ENCODE assay signal across 15 mouse cellular contexts in the genomic region with DNA sequence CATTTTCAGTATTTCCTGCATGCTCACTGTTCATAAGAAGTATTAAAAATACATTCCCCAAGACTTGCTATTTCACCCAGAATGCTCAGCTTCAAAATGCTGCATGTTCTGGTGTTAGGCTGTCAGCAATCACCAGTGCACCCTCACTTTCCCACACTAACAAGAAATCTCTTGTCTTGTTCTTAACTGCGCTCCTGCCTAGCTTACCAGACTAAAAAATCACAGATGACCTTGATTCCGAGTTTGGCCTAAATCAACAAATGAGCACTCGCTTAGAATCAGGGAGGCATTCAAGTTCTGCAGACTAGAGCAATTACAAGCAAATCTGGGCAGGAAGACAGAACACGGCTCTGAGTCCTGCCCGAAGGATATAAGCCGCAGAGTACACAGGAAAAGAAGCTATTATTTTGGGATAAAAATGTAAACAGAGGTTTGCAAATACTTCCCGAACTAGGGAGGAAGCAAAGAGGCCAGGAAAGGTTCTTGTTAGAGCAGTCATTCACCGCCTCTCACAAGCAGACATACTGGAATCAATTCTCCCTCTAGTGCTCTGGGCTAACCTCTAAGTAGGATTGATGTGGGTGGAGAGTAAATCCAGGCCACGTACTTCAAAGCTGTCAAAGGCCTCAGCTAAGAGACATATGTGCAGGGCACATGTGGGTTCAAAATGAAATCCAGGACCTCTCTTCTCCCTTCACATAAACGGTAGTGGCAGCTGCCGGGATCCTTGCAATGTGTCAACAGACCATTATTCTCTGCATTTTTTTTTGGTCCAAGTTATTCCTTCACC.
A peak's percentile ranks its signal among the peaks of the same experiment; 100 is the strongest.
DNase-seq lines count a peak whose midpoint lies in the region; ATAC-seq and TF ChIP-seq lines count a peak whose summit lies in the region.
"Had no signal": no experiment of that assay in that cellular context is flagged by ENCODE, and none has a peak within 500 bp of the region (broad histone marks: within the 10 kb centered on the region; RNA-seq: fewer than 3 reads in every experiment).

No protein-coding gene starts in this region.

- no peak for TF ChIP-seq CTCF in liver, postnatal 0 days (IDR thresholded peaks at IDR 0.05; ENCODE audit: low read depth)

- H3K27ac ChIP-seq in forebrain, embryonic 15.5 days (replicated peaks) = peak overlapping the region; percentile 49
- no peak overlapping the region for H3K27ac ChIP-seq in forebrain, embryonic 13.5 days
- 0 out of 2 replicates have a peak overlapping the region, but pooled peaks have one; percentile 11 for H3K27ac ChIP-seq in liver, postnatal 0 days (ENCODE audit: low read depth)
- H3K27ac ChIP-seq in liver, embryonic 12.5 days = no peak overlapping the region
- peak overlapping the region; percentile 72; the same call in 1 of the 2 replicates for H3K27ac ChIP-seq in embryonic facial prominence, embryonic 13.5 days
- H3K27ac ChIP-seq: left cerebral cortex, adult 2 months had no signal

- H3K9ac ChIP-seq in forebrain, embryonic 15.5 days (replicated peaks) = no peak overlapping the region
- no peak overlapping the region for H3K9ac ChIP-seq in forebrain, embryonic 13.5 days
- no peak overlapping the region for H3K9ac ChIP-seq in liver, postnatal 0 days (replicated peaks)
- no peak overlapping the region for H3K9ac ChIP-seq in liver, embryonic 12.5 days
- H3K9ac ChIP-seq in embryonic facial prominence, embryonic 13.5 days = no peak overlapping the region
- H3K9ac ChIP-seq: heart, embryonic 12.5 days had no signal

- WGBS in forebrain, embryonic 15.5 days = 73% methylated on average over 11 of the region's 11 CpGs
- WGBS in forebrain, embryonic 13.5 days = 83% methylated on average over 11 of the region's 11 CpGs
- WGBS in liver, postnatal 0 days (ENCODE audit: insufficient replicate concordance) = 58% methylated on average over 11 of the region's 11 CpGs
- WGBS in liver, embryonic 12.5 days (ENCODE audit: insufficient replicate concordance) = 63% methylated on average over 11 of the region's 11 CpGs
- 16% methylated on average over 11 of the region's 11 CpGs for WGBS in embryonic facial prominence, embryonic 13.5 days

- no peaks in the 10 kb centered on the region for H3K36me3 ChIP-seq in forebrain, embryonic 15.5 days
- H3K36me3 ChIP-seq in forebrain, embryonic 13.5 days (ENCODE audit: poor library complexity, severe bottlenecking) = no peaks in the 10 kb centered on the region
- H3K36me3 ChIP-seq in liver, postnatal 0 days (replicated peaks; ENCODE audit: insufficient read depth, low read length) = no peaks in the 10 kb centered on the region
- H3K36me3 ChIP-seq in liver, embryonic 12.5 days = no peaks in the 10 kb centered on the region
- no peaks in the 10 kb centered on the region for H3K36me3 ChIP-seq in embryonic facial prominence, embryonic 13.5 days
- H3K36me3 ChIP-seq: heart, embryonic 12.5 days had no signal

- TF ChIP-seq EP300 in liver, postnatal 0 days (IDR thresholded peaks at IDR 0.05; ENCODE audit: low read depth) = no peak

- peaks cover 3% of the 10 kb centered on the region; the same call in 1 of the 2 replicates for H3K9me3 ChIP-seq in forebrain, embryonic 15.5 days
- H3K9me3 ChIP-seq in forebrain, embryonic 13.5 days (replicated peaks) = peaks cover 4% of the 10 kb centered on the region; the same call in 1 of the 2 replicates
- H3K9me3 ChIP-seq in liver, postnatal 0 days (ENCODE audit: low read length) = peaks cover 5% of the 10 kb centered on the region
- H3K9me3 ChIP-seq in liver, embryonic 12.5 days (replicated peaks) = peaks cover 6% of the 10 kb centered on the region
- H3K9me3 ChIP-seq in embryonic facial prominence, embryonic 13.5 days = peaks cover 6% of the 10 kb centered on the region

- H3K4me3 ChIP-seq in forebrain, embryonic 15.5 days = no peak overlapping the region
- no peak overlapping the region for H3K4me3 ChIP-seq in forebrain, embryonic 13.5 days
- H3K4me3 ChIP-seq in liver, postnatal 0 days (ENCODE audit: low read depth, low read length) = no peak overlapping the region
- no peak overlapping the region for H3K4me3 ChIP-seq in liver, embryonic 12.5 days
- H3K4me3 ChIP-seq in embryonic facial prominence, embryonic 13.5 days = no peak overlapping the region
- H3K4me3 ChIP-seq: erythroblast, embryonic 14.5 days; heart, embryonic 12.5 days; left cerebral cortex, adult 2 months had no signal

- no peaks in the 10 kb centered on the region for H3K27me3 ChIP-seq in forebrain, embryonic 15.5 days
- no peaks in the 10 kb centered on the region for H3K27me3 ChIP-seq in forebrain, embryonic 13.5 days
- no peaks in the 10 kb centered on the region for H3K27me3 ChIP-seq in liver, postnatal 0 days (ENCODE audit: insufficient read depth, low read length)
- no peaks in the 10 kb centered on the region for H3K27me3 ChIP-seq in liver, embryonic 12.5 days (replicated peaks)
- no peaks in the 10 kb centered on the region for H3K27me3 ChIP-seq in embryonic facial prominence, embryonic 13.5 days
- H3K27me3 ChIP-seq: heart, embryonic 12.5 days had no signal

- no peak for ATAC-seq in forebrain, embryonic 15.5 days (replicated peaks)
- no peak for ATAC-seq in forebrain, embryonic 13.5 days
- ATAC-seq in liver, postnatal 0 days = no peak
- ATAC-seq in liver, embryonic 12.5 days = no peak
- no peak for ATAC-seq in embryonic facial prominence, embryonic 13.5 days (ENCODE audit: insufficient number of reproducible peaks, insufficient read depth, low FRiP score, low TSS enrichment, low read depth)
- ATAC-seq in granulocyte monocyte progenitor cell, adult 5-6 weeks (replicated peaks; ENCODE audit: poor library complexity, severe bottlenecking) = no peak
- ATAC-seq: lung, postnatal 0 days had no signal

- peaks cover 12% of the 10 kb centered on the region for H3K4me1 ChIP-seq in forebrain, embryonic 15.5 days
- H3K4me1 ChIP-seq in forebrain, embryonic 13.5 days = peaks cover 3% of the 10 kb centered on the region; the same call in 1 of the 2 replicates
- no peaks in the 10 kb centered on the region for H3K4me1 ChIP-seq in liver, postnatal 0 days (ENCODE audit: insufficient read depth)
- no peaks in the 10 kb centered on the region for H3K4me1 ChIP-seq in liver, embryonic 12.5 days
- H3K4me1 ChIP-seq in embryonic facial prominence, embryonic 13.5 days = peaks cover 25% of the 10 kb centered on the region

- DNase-seq in liver, postnatal 0 days = no peak
- peak; percentile 48 for DNase-seq in mesoderm, embryonic 11.5 days (ENCODE audit: low read depth, low spot score)
- DNase-seq in heart, adult 18-20 months = no peak
- DNase-seq: adrenal gland, postnatal 25 days; cerebellum, adult 2 months; kidney, postnatal 36 days had no signal

- H3K4me2 ChIP-seq in forebrain, embryonic 15.5 days (replicated peaks) = no peak overlapping the region
- no peak overlapping the region for H3K4me2 ChIP-seq in forebrain, embryonic 13.5 days
- H3K4me2 ChIP-seq in liver, postnatal 0 days (ENCODE audit: low read depth, low read length) = no peak overlapping the region
- no peak overlapping the region for H3K4me2 ChIP-seq in liver, embryonic 12.5 days
- peak overlapping the region; percentile 3; the same call in 1 of the 2 replicates for H3K4me2 ChIP-seq in embryonic facial prominence, embryonic 13.5 days
- H3K4me2 ChIP-seq: heart, embryonic 12.5 days had no signal

Comparison
In these comparisons a context has a peak if more than half of its experiments do, and no peak if none do; other contexts are left out.
1. H3K27ac ChIP-seq: peak in forebrain, embryonic 15.5 days (single experiment), liver, postnatal 0 days (single experiment) and embryonic facial prominence, embryonic 13.5 days (single experiment); none in forebrain, embryonic 13.5 days (single experiment) and liver, embryonic 12.5 days (single experiment).